Mouse (Mus musculus): Measurements from ENCODE around the gene Tuba8. TPM values are rescaled to one million over a fixed set of nuclear protein-coding genes. Genes with fewer than 3 reads are reported as not detected.

The Tuba8 gene
- total and polyA plus RNA-seq, 2 experiments: 0.55 to 1.6 TPM

- Histone ChIP-seq H3K9ac (ENCODE audit: low read depth, low read length) (no peak overlapping the region), H3K4me1 (ENCODE audit: control insufficient read depth, insufficient read depth, low read length) (peaks cover under 1% of the 10 kb centered on the region; the same call in 1 of the 2 replicates), H3K36me3 (ENCODE audit: control insufficient read depth, insufficient read depth, low read length) (peaks cover 47% of the 10 kb centered on the region), H3K79me2 (ENCODE audit: control insufficient read depth, insufficient read depth, low read length) (no peaks in the 10 kb centered on the region), H3K27ac (replicated peaks; ENCODE audit: insufficient read depth, low read depth, low read length) (no peak overlapping the region), H3K27me3 (ENCODE audit: control insufficient read depth, insufficient read depth, low read length) (no peaks in the 10 kb centered on the region), H3K4me3 (ENCODE audit: insufficient read depth, low read depth, low read length) (no peak overlapping the region)
- 85% methylated on average over 11 of the region's 11 CpGs for WGBS
- TF ChIP-seq CTCF (IDR thresholded peaks at IDR 0.05; ENCODE audit: low read depth, low read length) (no peak), POLR2A (IDR thresholded peaks at IDR 0.05; ENCODE audit: extremely low read depth, insufficient read depth, low read length) (no peak)
- DNase-seq (ENCODE audit: extremely low read depth, low read depth, low spot score): no peak
Measured at GRCm38 (mm10) chr6:121191261-121192009, 19.1 kb upstream of the Tuba8 start.

GRCm38 (mm10) chr6:121194061-121194955 is 16.2 kb upstream of the Tuba8 start:
- H3K4me1 ChIP-seq (ENCODE audit: control insufficient read depth, insufficient read depth, low read length): peaks cover 11% of the 10 kb centered on the region
- no peaks in the 10 kb centered on the region for H3K79me2 ChIP-seq (ENCODE audit: control insufficient read depth, insufficient read depth, low read length)
- H3K9ac ChIP-seq (ENCODE audit: low read depth, low read length): no peak overlapping the region
- no peak overlapping the region for H3K27ac ChIP-seq (replicated peaks; ENCODE audit: insufficient read depth, low read depth, low read length)
- TF ChIP-seq CTCF (IDR thresholded peaks at IDR 0.05; ENCODE audit: low read depth, low read length) (no peak), POLR2A (IDR thresholded peaks at IDR 0.05; ENCODE audit: extremely low read depth, insufficient read depth, low read length) (no peak)
- DNase-seq (ENCODE audit: extremely low read depth, low read depth, low spot score): no peak
- no peak overlapping the region for H3K4me3 ChIP-seq (ENCODE audit: insufficient read depth, low read depth, low read length)
- WGBS: 88% methylated on average over 13 of the region's 13 CpGs
- no peaks in the 10 kb centered on the region for H3K27me3 ChIP-seq (ENCODE audit: control insufficient read depth, insufficient read depth, low read length)
- H3K36me3 ChIP-seq (ENCODE audit: control insufficient read depth, insufficient read depth, low read length): peaks cover 35% of the 10 kb centered on the region

- peaks cover 32% of the 10 kb centered on the region for H3K36me3 ChIP-seq (ENCODE audit: control insufficient read depth, insufficient read depth, low read length)
- TF ChIP-seq POLR2A (IDR thresholded peaks at IDR 0.05; ENCODE audit: extremely low read depth, insufficient read depth, low read length) (no peak), CTCF (IDR thresholded peaks at IDR 0.05; ENCODE audit: low read depth, low read length) (no peak)
- H3K27ac ChIP-seq (replicated peaks; ENCODE audit: insufficient read depth, low read depth, low read length): no peak overlapping the region
- H3K9ac ChIP-seq (ENCODE audit: low read depth, low read length): no peak overlapping the region
- no peaks in the 10 kb centered on the region for H3K27me3 ChIP-seq (ENCODE audit: control insufficient read depth, insufficient read depth, low read length)
- WGBS: 90% methylated on average over 14 of the region's 14 CpGs
- no peak for DNase-seq (ENCODE audit: extremely low read depth, low read depth, low spot score)
- H3K4me1 ChIP-seq (ENCODE audit: control insufficient read depth, insufficient read depth, low read length): peaks cover 11% of the 10 kb centered on the region
- no peaks in the 10 kb centered on the region for H3K79me2 ChIP-seq (ENCODE audit: control insufficient read depth, insufficient read depth, low read length)
- no peak overlapping the region for H3K4me3 ChIP-seq (ENCODE audit: insufficient read depth, low read depth, low read length)
Measured at GRCm38 (mm10) chr6:121194956-121195731, 15.4 kb upstream of the Tuba8 start.

GRCm38 (mm10) chr6:121197807-121198365 is 12.6 kb upstream of the Tuba8 start:
- Histone ChIP-seq H3K79me2 (ENCODE audit: control insufficient read depth, insufficient read depth, low read length) (no peaks in the 10 kb centered on the region), H3K9ac (ENCODE audit: low read depth, low read length) (peak overlapping the region; percentile 24; the same call in 1 of the 2 replicates), H3K4me3 (ENCODE audit: insufficient read depth, low read depth, low read length) (no peak overlapping the region), H3K4me1 (ENCODE audit: control insufficient read depth, insufficient read depth, low read length) (peaks cover 11% of the 10 kb centered on the region), H3K27ac (replicated peaks; ENCODE audit: insufficient read depth, low read depth, low read length) (peak overlapping the region; percentile 77), H3K27me3 (ENCODE audit: control insufficient read depth, insufficient read depth, low read length) (no peaks in the 10 kb centered on the region), H3K36me3 (ENCODE audit: control insufficient read depth, insufficient read depth, low read length) (peaks cover 18% of the 10 kb centered on the region; the same call in 1 of the 2 replicates)
- TF ChIP-seq CTCF (IDR thresholded peaks at IDR 0.05; ENCODE audit: low read depth, low read length) (no peak), POLR2A (IDR thresholded peaks at IDR 0.05; ENCODE audit: extremely low read depth, insufficient read depth, low read length) (no peak)
- peak; percentile 92 for DNase-seq (ENCODE audit: extremely low read depth, low read depth, low spot score)
- 40% methylated on average over 9 of the region's 9 CpGs for WGBS

GRCm38 (mm10) chr6:121200458-121200857 is 10.0 kb upstream of the Tuba8 start:
- Histone ChIP-seq H3K36me3 (ENCODE audit: control insufficient read depth, insufficient read depth, low read length) (peaks cover 10% of the 10 kb centered on the region), H3K79me2 (ENCODE audit: control insufficient read depth, insufficient read depth, low read length) (no peaks in the 10 kb centered on the region), H3K4me3 (ENCODE audit: insufficient read depth, low read depth, low read length) (no peak overlapping the region), H3K9ac (ENCODE audit: low read depth, low read length) (no peak overlapping the region), H3K27me3 (ENCODE audit: control insufficient read depth, insufficient read depth, low read length) (no peaks in the 10 kb centered on the region), H3K27ac (replicated peaks; ENCODE audit: insufficient read depth, low read depth, low read length) (no peak overlapping the region), H3K4me1 (ENCODE audit: control insufficient read depth, insufficient read depth, low read length) (peaks cover 11% of the 10 kb centered on the region)
- TF ChIP-seq CTCF (IDR thresholded peaks at IDR 0.05; ENCODE audit: low read depth, low read length): no peak
- no peak for TF ChIP-seq POLR2A (IDR thresholded peaks at IDR 0.05; ENCODE audit: extremely low read depth, insufficient read depth, low read length)
- DNase-seq (ENCODE audit: extremely low read depth, low read depth, low spot score): no peak
- 92% methylated on average over 3 of the region's 4 CpGs for WGBS

All from liver, adult 2 months (tissue).